9 mouse cellular contexts compared by ENCODE assay signal in the genomic region with DNA sequence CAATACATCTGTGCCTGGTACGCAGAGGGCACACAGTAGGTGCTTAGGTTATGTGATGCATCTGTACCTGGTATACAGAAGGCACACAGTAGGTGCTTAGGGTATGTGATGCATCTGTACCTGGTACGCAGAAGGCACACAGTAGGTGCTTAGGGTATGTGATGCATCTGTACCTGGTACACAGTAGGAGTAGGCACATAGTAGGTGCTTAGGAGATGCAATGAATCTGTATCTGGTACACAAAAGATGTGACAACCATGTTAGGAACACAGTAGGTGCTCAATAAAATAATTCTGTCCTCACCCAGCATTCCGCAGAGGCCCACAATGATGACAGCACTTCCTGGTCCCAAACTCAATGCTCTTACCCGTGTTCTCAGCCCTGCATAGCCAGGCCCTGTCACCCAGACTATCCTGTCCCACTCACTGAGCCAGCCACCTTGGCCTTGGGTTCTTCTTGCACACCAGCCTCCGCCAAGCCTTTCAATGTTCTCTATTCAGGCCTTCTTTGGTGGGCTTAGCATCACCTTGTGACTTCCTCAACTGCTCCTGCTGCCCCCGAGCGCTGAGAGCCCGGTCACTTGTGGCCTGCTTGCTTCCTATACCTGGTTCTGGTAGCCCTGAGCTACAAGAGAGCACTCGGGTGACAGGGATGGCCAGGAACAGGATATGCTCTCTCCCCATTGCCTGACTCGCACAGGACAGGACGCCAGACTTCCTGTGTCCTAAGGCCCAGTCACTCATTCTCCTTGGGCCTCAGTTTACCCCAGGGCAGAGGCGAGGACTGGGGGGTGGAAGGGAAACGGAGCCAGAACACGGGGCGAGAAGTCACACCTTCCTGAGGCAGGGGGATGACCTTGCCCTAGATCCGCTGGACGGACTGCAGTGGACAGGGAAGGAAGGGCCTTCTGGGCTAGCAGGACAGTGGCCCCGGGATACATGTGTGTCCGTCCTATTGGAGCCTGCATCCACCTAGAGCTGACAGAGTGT. TPM values are rescaled to one million over a fixed set of nuclear protein-coding genes. Genes with fewer than 3 reads are reported as not detected.
DNase-seq lines count a peak whose midpoint lies in the region; ATAC-seq and TF ChIP-seq lines count a peak whose summit lies in the region.
"Had no signal": no experiment of that assay in that cellular context is flagged by ENCODE, and none has a peak within 500 bp of the region (broad histone marks: within the 10 kb centered on the region; RNA-seq: fewer than 3 reads in every experiment).

No protein-coding gene starts in this region.

- H3K4me3 ChIP-seq in lung, postnatal 0 days (ENCODE audit: low read depth, low read length) = no peak overlapping the region
- H3K4me3 ChIP-seq in intestine, postnatal 0 days (ENCODE audit: low read depth, low read length) = no peak overlapping the region
- H3K4me3 ChIP-seq in stomach, embryonic 16.5 days (replicated peaks; ENCODE audit: low read length) = no peak overlapping the region

- 0 out of 2 replicates have a peak overlapping the region, but pooled peaks have one; percentile 80 for H3K4me2 ChIP-seq in lung, postnatal 0 days (replicated peaks; ENCODE audit: low read depth, low read length)
- H3K4me2 ChIP-seq in intestine, postnatal 0 days (replicated peaks; ENCODE audit: low read depth) = no peak overlapping the region; the same call in 1 of the 2 replicates
- no peak overlapping the region for H3K4me2 ChIP-seq in stomach, embryonic 16.5 days (ENCODE audit: low read depth, low read length)

- ATAC-seq in lung, postnatal 0 days = no peak
- no peak for ATAC-seq in intestine, postnatal 0 days
- no peak for ATAC-seq in stomach, embryonic 16.5 days (ENCODE audit: insufficient read depth, low FRiP score)
- ATAC-seq in erythroblast, adult 5-6 weeks (replicated peaks; ENCODE audit: low FRiP score, poor library complexity, severe bottlenecking) = no peak

- 72% methylated on average over 19 of the region's 19 CpGs for WGBS in lung, postnatal 0 days
- 81% methylated on average over 19 of the region's 19 CpGs for WGBS in intestine, postnatal 0 days
- WGBS in stomach, embryonic 16.5 days = 82% methylated on average over 19 of the region's 19 CpGs

- no peak overlapping the region for H3K9ac ChIP-seq in lung, postnatal 0 days (replicated peaks; ENCODE audit: low read depth)
- no peak overlapping the region for H3K9ac ChIP-seq in intestine, postnatal 0 days (ENCODE audit: low read depth, low read length)
- H3K9ac ChIP-seq in stomach, embryonic 16.5 days (ENCODE audit: low read length) = peak overlapping the region; percentile 20; the same call in 1 of the 2 replicates

- peak overlapping the region; percentile 70 for H3K27ac ChIP-seq in lung, postnatal 0 days (ENCODE audit: low read length)
- H3K27ac ChIP-seq in intestine, postnatal 0 days (ENCODE audit: low read depth, low read length) = peak overlapping the region; percentile 29; the same call in 1 of the 2 replicates
- H3K27ac ChIP-seq in stomach, embryonic 16.5 days (ENCODE audit: low read length) = peak overlapping the region; percentile 98

- DNase-seq in heart, adult 11 months = peak; percentile 93
- DNase-seq in heart, postnatal 36 days = no peak
- no peak for DNase-seq in lung, postnatal 0 days (ENCODE audit: low spot score)
- no peak for DNase-seq in lung, postnatal 36 days
- DNase-seq in adipocyte (ENCODE audit: low spot score) = no peak
- DNase-seq: cerebellum, adult 9-11 months had no signal

- intact Hi-C loops in heart, postnatal 36 days (cut with DNase I) = no loop called here

- no peaks in the 10 kb centered on the region; the same call in 1 of the 2 replicates for H3K36me3 ChIP-seq in lung, postnatal 0 days (ENCODE audit: insufficient read depth, low read length)
- no peaks in the 10 kb centered on the region; the same call in 1 of the 2 replicates for H3K36me3 ChIP-seq in intestine, postnatal 0 days (ENCODE audit: control insufficient read depth, insufficient read depth)
- H3K36me3 ChIP-seq in stomach, embryonic 16.5 days (ENCODE audit: control insufficient read depth, insufficient read depth, low read length) = no peaks in the 10 kb centered on the region

- no peak for TF ChIP-seq CTCF in lung, postnatal 0 days (IDR thresholded peaks at IDR 0.05)
- TF ChIP-seq CTCF in intestine, postnatal 0 days (IDR thresholded peaks at IDR 0.05; ENCODE audit: low read depth) = no peak

- no peaks in the 10 kb centered on the region for H3K9me3 ChIP-seq in lung, postnatal 0 days (ENCODE audit: low read length)
- H3K9me3 ChIP-seq in intestine, postnatal 0 days (ENCODE audit: control insufficient read depth) = no peaks in the 10 kb centered on the region
- no peaks in the 10 kb centered on the region for H3K9me3 ChIP-seq in stomach, embryonic 16.5 days (replicated peaks; ENCODE audit: control insufficient read depth, low read length)

- H3K27me3 ChIP-seq in lung, postnatal 0 days (replicated peaks; ENCODE audit: insufficient read depth, low read length) = no peaks in the 10 kb centered on the region
- H3K27me3 ChIP-seq in intestine, postnatal 0 days (replicated peaks; ENCODE audit: control insufficient read depth, insufficient read depth, low read length) = no peaks in the 10 kb centered on the region
- peaks cover 7% of the 10 kb centered on the region; the same call in 1 of the 2 replicates for H3K27me3 ChIP-seq in stomach, embryonic 16.5 days (ENCODE audit: control insufficient read depth, insufficient read depth, low read length)

- H3K4me1 ChIP-seq in lung, postnatal 0 days (ENCODE audit: insufficient read depth, low read depth, low read length) = peaks cover 10% of the 10 kb centered on the region
- H3K4me1 ChIP-seq in intestine, postnatal 0 days (replicated peaks; ENCODE audit: control insufficient read depth, insufficient read depth, low read length) = peaks cover 12% of the 10 kb centered on the region
- peaks cover 20% of the 10 kb centered on the region for H3K4me1 ChIP-seq in stomach, embryonic 16.5 days (ENCODE audit: control insufficient read depth, insufficient read depth, low read length)

- no peak for TF ChIP-seq EP300 in lung, postnatal 0 days (IDR thresholded peaks at IDR 0.05)

RNA-seq across cellular contexts. Expression of gene Crybb3, which starts 52.6 kb away (rescaled TPM):
- total RNA-seq in heart, postnatal 36 days (2021) = 1 to 10 TPM in 1 of 2 experiments, under 1 TPM in 1; 0.28 to 1.8 TPM
- polyA plus RNA-seq in lung, postnatal 0 days (2015; fragmentation: Nextera tagmentation; extraction: Ambion mirVana) = 0.57 and 1.5 TPM in 2 replicates
- 0.93 and 1.2 TPM in 2 replicates for polyA plus RNA-seq in intestine, postnatal 0 days (2015; fragmentation: Nextera tagmentation; extraction: Ambion mirVana)
- polyA plus RNA-seq in stomach, embryonic 16.5 days (2015; fragmentation: Nextera tagmentation; extraction: Ambion mirVana) = 0.85 and 1.2 TPM in 2 replicates
- not detected in 2 replicates for total RNA-seq in erythroblast, adult 5-6 weeks (2015; ENCODE audit: low replicate concordance)
- total RNA-seq in erythroblast, adult 5-6 weeks (2017; ENCODE audit: low replicate concordance) = not detected in 2 replicates

Comparison
In these comparisons a context has a peak if more than half of its experiments do, and no peak if none do; other contexts are left out.
1. H3K27ac ChIP-seq: peak in every context shown above with its lines; median percentile 98 in stomach, embryonic 16.5 days; 70 in lung, postnatal 0 days; 29 in intestine, postnatal 0 days.